Mouse (Mus musculus) midbrain, embryonic 11.5 days (tissue): ENCODE measurements around the gene D630045J12Rik. TPM values are rescaled to one million over a fixed set of nuclear protein-coding genes. Genes with fewer than 3 reads are reported as not detected.

ENCODE experiments used
- ATAC-seq: fragments of 200-750 bp; cut with Nextera tagmentation; 2 replicates; pipeline ENCODE4 v1.8.0; 2017; ENCODE audit warnings: moderate TSS enrichment, moderate library complexity; ENCODE audit not compliant: low FRiP score
- DNase-seq: peaks from one replicate; pipeline ENCODE4 v3.0.0; 2015; ENCODE audit warnings: low spot score; ENCODE audit errors: missing footprints
- H3K27ac ChIP-seq: fragments of 300-500 bp; sonication (generic); 2 replicates; pipeline ENCODE4 v1.5.1; 2014; ENCODE audit warnings: low read depth, low read length
- H3K27me3 ChIP-seq: fragments of 300-500 bp; sonication (generic); 2 replicates; pipeline ENCODE4 v1.6.1; 2014; ENCODE audit warnings: mild to moderate bottlenecking, low read length, moderate library complexity, mixed read lengths; ENCODE audit not compliant: control insufficient read depth, insufficient read depth
- H3K36me3 ChIP-seq: fragments of 300-500 bp; sonication (generic); 2 replicates; pipeline ENCODE4 v1.6.1; 2014; ENCODE audit warnings: mild to moderate bottlenecking, low read length, moderate library complexity, mixed read lengths; ENCODE audit not compliant: control insufficient read depth, insufficient read depth
- H3K4me1 ChIP-seq: fragments of 300-500 bp; sonication (generic); 2 replicates; pipeline ENCODE4 v1.6.1; 2014; ENCODE audit warnings: low read length; ENCODE audit not compliant: control insufficient read depth, insufficient read depth
- H3K4me2 ChIP-seq: fragments of 300-500 bp; sonication (generic); 2 replicates; pipeline ENCODE4 v1.6.1; 2014; ENCODE audit warnings: mild to moderate bottlenecking, moderate library complexity
- H3K4me3 ChIP-seq: fragments of 300-500 bp; sonication (generic); 2 replicates; pipeline ENCODE4 v1.5.1; 2014; ENCODE audit warnings: low read depth, low read length
- H3K9ac ChIP-seq: fragments of 300-500 bp; sonication (generic); 2 replicates; pipeline ENCODE4 v1.6.1; 2014; ENCODE audit warnings: low read length
- H3K9me3 ChIP-seq: fragments of 300-500 bp; sonication (generic); 2 replicates; pipeline ENCODE4 v1.6.1; 2016; ENCODE audit warnings: low read length; ENCODE audit not compliant: control insufficient read depth
- WGBS: fragments of 180-500 bp; shearing (Covaris S2); extraction: QIAGEN DNeasy Blood & Tissue Kit; methylation state at CpG from one replicate; pipeline ENCODE4 v1.1.7; 2014; 5-methylcytosine and 5-hydroxymethylcytosine counted together
- polyA plus RNA-seq: library from polyadenylated mRNA; unstranded; fragments of >200 nt; fragmentation: Nextera tagmentation; extraction: Ambion mirVana; gene quantifications from 2 replicates; pipeline ENCODE4 v1.2.1, GENCODE M21; 2014

Gene D630045J12Rik
- polyA plus RNA-seq, 1 experiment from 2014 or later = 10.1 TPM

DNA sequence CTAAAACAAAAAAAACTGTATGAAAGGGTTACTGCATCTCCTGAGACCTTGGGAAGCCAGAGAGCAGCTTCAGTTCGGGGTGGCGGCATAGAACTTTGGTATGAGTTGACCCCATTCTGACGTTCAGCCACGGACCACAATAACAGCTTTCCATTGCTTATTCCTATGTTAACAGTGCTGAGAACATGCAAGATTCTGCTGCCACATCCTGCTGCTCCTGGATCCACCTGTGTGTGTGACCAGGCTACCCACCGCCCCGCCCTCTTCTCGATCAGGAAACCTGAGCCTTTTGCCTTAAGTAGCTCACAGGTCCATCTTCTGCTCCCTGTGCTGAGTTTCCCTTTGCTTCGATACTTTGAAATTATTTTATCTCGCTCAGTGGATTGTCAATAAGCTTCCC, 147.9 kb downstream of the D630045J12Rik start:
- no peak overlapping the region for H3K4me3 ChIP-seq
- no peaks in the 10 kb centered on the region for H3K27me3 ChIP-seq
- no peak overlapping the region for H3K27ac ChIP-seq
- no peak for ATAC-seq
- DNase-seq = no peak
- no peak overlapping the region for H3K4me2 ChIP-seq
- no peaks in the 10 kb centered on the region for H3K9me3 ChIP-seq
- H3K4me1 ChIP-seq = no peaks in the 10 kb centered on the region
- WGBS = 91% methylated on average over 9 of the region's 9 CpGs
- H3K36me3 ChIP-seq = no peaks in the 10 kb centered on the region
- H3K9ac ChIP-seq = no peak overlapping the region

DNA sequence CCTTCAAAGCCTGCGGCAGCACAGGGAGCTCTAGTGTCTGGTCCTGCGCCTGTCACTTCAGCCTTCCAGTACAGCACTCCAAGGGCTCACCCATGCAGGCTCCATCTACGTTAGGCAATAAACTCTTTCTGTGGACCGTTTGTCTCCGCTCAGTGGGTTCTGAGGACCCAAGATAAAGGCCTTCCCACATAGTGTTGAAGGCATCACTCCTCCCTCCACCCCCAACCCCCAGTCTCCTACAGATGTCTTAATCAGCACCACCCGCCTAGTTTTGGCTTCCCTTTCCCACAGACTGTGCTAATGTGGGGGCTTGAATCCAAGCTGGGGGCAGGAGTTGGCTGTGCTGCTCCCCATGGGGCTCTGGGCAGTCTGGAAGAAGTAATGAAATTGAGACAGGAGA, 150.0 kb downstream of the D630045J12Rik start:
- no peak overlapping the region for H3K27ac ChIP-seq
- WGBS = 55% methylated on average over 6 of the region's 6 CpGs
- no peak overlapping the region for H3K4me2 ChIP-seq
- no peak overlapping the region for H3K9ac ChIP-seq
- H3K27me3 ChIP-seq = no peaks in the 10 kb centered on the region
- ATAC-seq (no peak), DNase-seq (no peak)
- no peaks in the 10 kb centered on the region for H3K9me3 ChIP-seq
- no peaks in the 10 kb centered on the region for H3K36me3 ChIP-seq
- no peak overlapping the region for H3K4me3 ChIP-seq
- H3K4me1 ChIP-seq = no peaks in the 10 kb centered on the region

DNA sequence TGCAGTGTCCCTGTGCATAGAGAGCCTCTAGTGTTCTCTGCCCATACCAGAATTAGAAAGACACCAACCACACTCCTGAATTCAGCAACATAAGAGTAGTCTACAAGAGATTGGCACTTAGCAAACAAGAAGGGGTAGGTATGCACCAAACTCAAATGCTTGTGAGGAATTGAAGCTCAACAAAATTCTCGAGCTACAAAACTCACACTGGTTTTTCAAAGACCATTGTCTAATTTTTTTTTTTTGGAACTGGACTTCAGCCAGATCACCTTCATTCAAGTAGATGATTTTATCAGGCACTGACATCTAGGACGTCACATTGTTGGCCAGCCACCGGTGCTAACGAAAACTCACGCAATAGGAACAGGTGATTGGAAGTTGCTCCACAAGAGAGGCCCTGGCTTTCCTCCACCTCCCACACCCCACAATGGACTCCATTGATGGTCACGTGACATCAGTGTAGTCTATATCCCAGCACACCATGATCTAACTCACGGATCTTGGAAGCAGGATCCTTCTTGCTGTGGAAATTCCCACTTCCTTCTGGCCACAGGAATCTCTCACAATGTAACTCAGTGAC, 151.5 kb downstream of the D630045J12Rik start:
- no peak for ATAC-seq
- DNase-seq = no peak
- Histone ChIP-seq H3K27me3 (no peaks in the 10 kb centered on the region), H3K36me3 (no peaks in the 10 kb centered on the region), H3K4me2 (no peak overlapping the region), H3K4me3 (no peak overlapping the region), H3K9ac (no peak overlapping the region), H3K4me1 (no peaks in the 10 kb centered on the region), H3K27ac (no peak overlapping the region), H3K9me3 (no peaks in the 10 kb centered on the region)
- WGBS = 90% methylated on average over 7 of the region's 7 CpGs

DNA sequence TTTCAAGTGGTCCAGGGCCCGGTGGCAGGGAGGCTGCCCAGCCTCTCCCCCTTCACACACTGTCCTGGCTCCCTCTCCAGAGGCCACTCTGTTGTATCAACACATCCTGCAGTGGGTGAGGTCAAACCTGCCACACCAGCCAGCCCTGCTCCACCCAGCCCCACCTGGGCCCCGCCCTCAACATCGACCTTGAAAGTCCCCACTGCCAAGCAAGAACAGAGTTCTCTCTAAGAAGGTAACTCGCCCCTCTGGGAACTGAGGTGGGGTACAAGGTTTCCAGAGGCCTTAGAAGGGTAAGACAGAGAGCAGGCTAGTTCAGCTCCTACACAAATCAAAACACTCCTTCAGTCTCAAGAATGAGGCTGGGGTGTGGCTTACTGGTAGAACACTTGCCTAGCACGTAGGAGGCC, 156.8 kb downstream of the D630045J12Rik start:
- 65% methylated on average over 5 of the region's 5 CpGs for WGBS
- DNase-seq (no peak), ATAC-seq (no peak)
- Histone ChIP-seq H3K36me3 (no peaks in the 10 kb centered on the region), H3K4me3 (no peak overlapping the region), H3K27ac (no peak overlapping the region), H3K9me3 (no peaks in the 10 kb centered on the region), H3K4me1 (no peaks in the 10 kb centered on the region), H3K4me2 (no peak overlapping the region), H3K9ac (no peak overlapping the region), H3K27me3 (no peaks in the 10 kb centered on the region)

DNA sequence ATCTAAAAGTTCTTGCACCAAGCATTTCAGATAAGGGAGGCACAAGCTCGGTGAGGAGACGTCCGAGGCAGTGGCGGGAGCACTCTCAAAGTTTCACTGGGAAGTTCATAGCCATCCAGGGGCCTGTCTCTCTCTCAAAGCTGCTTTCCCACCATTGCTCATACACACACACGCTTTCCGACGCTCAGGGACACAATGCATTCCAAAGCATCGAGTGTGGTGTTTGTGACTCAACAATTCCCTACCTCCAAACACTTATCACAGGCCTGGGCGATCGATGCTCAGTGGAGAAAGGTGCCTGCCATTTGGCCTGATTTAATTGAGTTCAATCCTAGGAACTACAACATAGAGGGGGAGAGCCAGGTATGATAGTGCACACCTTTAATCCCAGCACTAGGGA, 159.1 kb downstream of the D630045J12Rik start:
- ATAC-seq (no peak), DNase-seq (no peak)
- Histone ChIP-seq H3K9ac (no peak overlapping the region), H3K36me3 (no peaks in the 10 kb centered on the region), H3K9me3 (no peaks in the 10 kb centered on the region), H3K27ac (no peak overlapping the region), H3K4me3 (no peak overlapping the region), H3K4me2 (no peak overlapping the region), H3K27me3 (no peaks in the 10 kb centered on the region), H3K4me1 (no peaks in the 10 kb centered on the region)
- 94% methylated on average over 10 of the region's 10 CpGs for WGBS

DNA sequence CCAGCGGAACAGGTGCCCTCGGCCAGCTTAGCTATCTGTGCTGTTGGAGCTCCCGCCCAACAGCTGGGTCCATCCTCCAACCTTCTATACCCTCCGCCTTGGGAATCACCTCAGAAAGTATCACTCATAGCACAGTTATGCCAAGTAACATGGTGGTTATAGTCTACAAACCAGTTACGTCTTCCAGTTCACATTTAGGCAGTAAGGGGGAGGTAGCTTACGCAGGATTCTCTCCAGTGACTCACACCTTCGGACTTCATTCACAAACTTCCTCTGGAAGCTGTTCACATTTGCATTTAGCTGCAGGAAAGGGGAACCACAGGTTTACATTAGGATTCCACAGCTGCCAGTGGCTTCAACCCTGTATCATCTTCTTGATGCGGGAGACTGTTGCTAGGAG, 161.3 kb downstream of the D630045J12Rik start:
- DNase-seq = no peak
- no peak for ATAC-seq
- H3K9ac ChIP-seq = no peak overlapping the region
- H3K27me3 ChIP-seq = no peaks in the 10 kb centered on the region
- no peak overlapping the region for H3K27ac ChIP-seq
- no peaks in the 10 kb centered on the region for H3K4me1 ChIP-seq
- no peaks in the 10 kb centered on the region for H3K36me3 ChIP-seq
- 94% methylated on average over 8 of the region's 8 CpGs for WGBS
- no peak overlapping the region for H3K4me3 ChIP-seq
- H3K4me2 ChIP-seq = no peak overlapping the region
- H3K9me3 ChIP-seq = no peaks in the 10 kb centered on the region

DNA sequence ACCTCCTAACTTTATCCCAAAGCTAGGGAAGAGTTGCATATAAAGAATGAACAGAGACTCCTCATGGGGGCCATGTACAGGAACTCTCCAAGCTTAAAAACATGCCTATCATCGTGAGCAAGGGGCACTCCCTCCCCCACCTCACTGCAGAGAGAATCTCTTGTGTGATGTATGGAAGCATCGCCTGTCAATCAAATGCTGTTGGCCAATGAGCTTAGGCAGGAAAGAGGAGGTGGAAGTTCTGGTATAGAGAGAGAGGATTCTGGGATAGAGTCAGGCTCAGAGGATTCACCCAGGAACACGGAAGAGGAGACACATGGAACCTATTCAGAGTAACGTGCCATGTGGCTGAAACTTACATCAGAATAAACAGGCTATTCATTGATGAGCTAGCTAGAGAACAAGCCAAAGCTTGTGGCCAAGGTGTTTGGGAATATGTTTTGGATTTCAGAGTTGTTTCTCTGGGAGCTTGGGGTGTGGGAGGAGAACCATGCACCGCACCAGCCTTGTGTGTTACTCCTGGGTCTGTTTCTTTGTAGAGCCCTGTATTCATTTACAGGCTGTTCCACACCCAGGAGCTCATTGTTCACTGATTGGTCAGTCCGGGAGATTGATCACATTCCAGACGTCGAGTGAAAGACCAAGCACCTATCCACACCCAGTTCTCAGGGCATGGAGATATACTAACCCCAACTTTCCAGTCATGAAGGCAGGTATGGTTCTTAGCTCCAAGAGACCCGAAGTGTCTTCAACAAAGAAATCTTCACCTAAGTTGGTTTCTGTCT, 166.4 kb downstream of the D630045J12Rik start:
- no peak overlapping the region for H3K27ac ChIP-seq
- H3K36me3 ChIP-seq = no peaks in the 10 kb centered on the region
- ATAC-seq (no peak), DNase-seq (no peak)
- H3K4me1 ChIP-seq = no peaks in the 10 kb centered on the region
- H3K4me2 ChIP-seq = no peak overlapping the region
- no peak overlapping the region for H3K4me3 ChIP-seq
- no peak overlapping the region for H3K9ac ChIP-seq
- H3K9me3 ChIP-seq = no peaks in the 10 kb centered on the region
- H3K27me3 ChIP-seq = no peaks in the 10 kb centered on the region
- 88% methylated on average over 9 of the region's 9 CpGs for WGBS

DNA sequence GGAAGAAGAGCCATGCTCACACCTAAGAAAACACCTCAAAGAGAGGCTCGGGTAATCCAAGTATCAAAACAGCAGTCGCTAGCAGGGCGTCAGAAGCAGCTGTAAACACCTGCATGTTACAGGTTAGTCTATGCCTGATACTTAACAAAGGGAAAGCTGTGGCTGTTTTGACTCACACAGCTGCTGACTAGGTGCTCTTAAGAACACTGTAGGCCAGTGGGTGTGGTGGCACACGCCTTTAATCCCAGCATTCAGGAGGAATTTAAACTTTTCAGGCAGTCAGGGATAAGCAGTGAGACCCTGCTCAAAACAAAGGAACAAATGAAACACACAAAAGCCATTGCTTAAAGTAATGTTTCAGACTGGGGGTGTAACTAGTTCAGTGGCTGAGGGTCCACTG, 170.6 kb downstream of the D630045J12Rik start:
- Histone ChIP-seq H3K4me1 (no peaks in the 10 kb centered on the region), H3K27ac (no peak overlapping the region), H3K4me2 (no peak overlapping the region), H3K9me3 (no peaks in the 10 kb centered on the region), H3K4me3 (no peak overlapping the region), H3K36me3 (no peaks in the 10 kb centered on the region), H3K27me3 (no peaks in the 10 kb centered on the region), H3K9ac (no peak overlapping the region)
- WGBS = 37% methylated on average over 4 of the region's 4 CpGs
- ATAC-seq = no peak
- DNase-seq = no peak

DNA sequence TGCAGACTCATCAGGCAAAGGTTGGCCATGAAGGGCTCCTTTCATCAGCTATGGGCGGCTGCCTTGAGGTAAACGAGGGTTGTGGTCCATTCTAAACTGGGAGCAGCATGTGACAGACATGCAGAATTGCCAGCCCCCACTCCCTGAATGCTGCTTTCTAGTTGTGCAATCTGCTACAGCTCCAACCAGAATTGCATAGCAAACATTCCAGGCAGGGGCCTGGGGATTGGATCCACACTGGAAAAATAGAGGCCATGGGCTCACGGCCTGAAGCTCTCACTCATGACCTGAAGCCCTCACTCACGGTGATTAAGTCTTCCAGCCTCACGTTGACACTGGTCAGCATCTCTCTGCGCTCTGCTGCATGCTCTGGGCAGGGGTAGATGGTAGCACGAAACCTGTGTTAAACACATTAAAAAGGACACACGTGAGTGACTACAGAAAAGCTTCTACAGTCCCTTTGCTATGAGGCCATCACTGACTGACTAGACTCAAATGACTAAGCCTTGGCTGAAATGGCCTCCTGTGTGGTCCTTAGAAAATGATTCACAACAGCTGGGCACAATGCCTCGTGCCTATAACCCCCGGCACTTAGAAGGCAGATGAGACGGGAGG, 172.0 kb downstream of the D630045J12Rik start:
- no peaks in the 10 kb centered on the region for H3K27me3 ChIP-seq
- ATAC-seq (no peak), DNase-seq (no peak)
- H3K9me3 ChIP-seq = no peaks in the 10 kb centered on the region
- no peak overlapping the region for H3K9ac ChIP-seq
- no peak overlapping the region for H3K4me2 ChIP-seq
- no peak overlapping the region for H3K27ac ChIP-seq
- 63% methylated on average over 11 of the region's 11 CpGs for whole genome bisulfite sequencing
- H3K4me1 ChIP-seq = no peaks in the 10 kb centered on the region
- no peaks in the 10 kb centered on the region for H3K36me3 ChIP-seq
- H3K4me3 ChIP-seq = no peak overlapping the region
